Mouse (Mus musculus) layer of hippocampus, postnatal 36 days (tissue): Measurements from ENCODE around the gene Cir1. TPM values are rescaled to one million over a fixed set of nuclear protein-coding genes. Genes with fewer than 3 reads are reported as not detected.
A peak's percentile ranks its signal among the peaks of the same experiment; 100 is the strongest.

Experiments
- DNase-seq, 2 experiments: peaks; one replicate each; pipeline ENCODE4 v3.0.0; 2022
- total RNA-seq, 2 experiments: library from RNA; stranded (reverse); gene quantifications; 2 replicates each; pipeline ENCODE4 v1.2.3; 2021

The Cir1 gene
- 10 to 100 TPM; 26.0 to 27.3 TPM for total RNA-seq

- peak; percentile 92 to 93 for DNase-seq
Observed at GRCm38 (mm10) chr2:73312152-73313116, at the start of gene Cir1, which contains the start of gene Scrn3. Gene Cir1, minus strand, starts transcription at chr2:73312701. Gene Scrn3, plus strand, starts transcription at chr2:73312601.

GRCm38 (mm10) chr2:73360536-73360935, 48.0 kb upstream of the Cir1 start:
- no peak for DNase-seq

GRCm38 (mm10) chr2:73359941-73360340, 47.4 kb upstream of the Cir1 start:
- DNase-seq, result no peak

DNA sequence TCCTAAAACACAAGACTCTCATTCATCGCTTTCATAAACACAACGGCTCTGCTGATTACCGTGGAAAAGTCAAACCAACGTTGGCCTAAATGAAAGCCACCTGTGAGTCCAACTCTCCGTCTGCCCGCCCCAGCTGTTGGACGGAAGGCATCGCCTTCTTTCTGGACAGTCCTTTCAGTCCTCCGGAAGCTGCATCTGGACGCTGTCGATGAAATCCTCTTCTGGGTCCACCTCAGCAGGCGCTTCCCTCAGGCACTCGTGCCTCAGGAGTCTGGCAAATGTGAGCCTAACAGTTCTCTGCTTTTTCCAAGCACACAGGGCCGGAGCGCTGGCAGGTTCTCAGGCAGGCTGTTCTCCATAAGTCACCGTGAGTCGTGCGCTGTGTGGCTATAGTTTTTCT, 44.5 kb upstream of the Cir1 start:
- DNase-seq, result no peak

DNA sequence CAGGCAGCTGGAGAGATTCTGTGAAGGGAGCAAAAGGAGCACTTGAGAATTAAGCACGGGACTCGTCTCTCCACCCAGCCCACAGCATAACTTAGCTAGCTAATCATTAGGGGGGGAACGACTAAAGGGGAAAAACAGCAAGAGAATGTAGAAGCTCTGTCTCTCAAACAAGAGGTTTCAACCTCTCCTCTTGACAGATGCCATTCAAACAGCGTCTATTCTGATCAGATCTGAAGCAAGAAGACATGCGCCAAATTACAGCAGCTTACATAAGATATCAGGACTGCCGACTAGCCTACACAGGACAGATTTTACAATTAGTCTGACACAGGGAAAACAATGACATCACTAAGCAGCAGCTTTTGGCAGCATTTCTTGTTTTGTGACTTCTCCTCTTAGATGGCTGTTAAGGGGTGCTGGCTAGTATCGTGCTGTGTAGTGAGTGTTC, 39.5 kb upstream of the Cir1 start:
- DNase-seq, result peak in 1 of 2 experiments; percentile 46

GRCm38 (mm10) chr2:73351496-73351895, 39.0 kb upstream of the Cir1 start:
- peak in 1 of 2 experiments; percentile 27 for DNase-seq

- DNase-seq, result no peak
Observed at GRCm38 (mm10) chr2:73348221-73348620, 35.7 kb upstream of the Cir1 start.

DNA sequence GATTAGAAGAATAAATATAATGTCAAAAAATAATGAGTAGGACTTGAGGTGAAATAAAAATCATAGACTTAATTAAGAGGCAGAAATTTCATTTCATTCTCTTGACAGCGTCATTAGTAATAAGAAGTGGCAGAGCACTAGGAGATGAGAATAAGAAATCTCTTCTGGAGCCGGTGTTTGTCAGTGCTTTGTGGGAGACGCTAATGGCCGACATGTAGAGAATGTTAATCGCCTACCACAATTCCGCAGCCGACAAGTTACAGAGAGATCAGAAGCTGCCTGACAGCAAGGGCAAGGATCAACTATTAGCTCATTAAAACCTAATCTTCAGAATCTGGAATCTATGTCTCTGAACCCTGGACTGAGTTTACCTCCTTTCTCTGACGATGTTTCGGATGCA, 35.3 kb upstream of the Cir1 start:
- DNase-seq, result no peak

DNA sequence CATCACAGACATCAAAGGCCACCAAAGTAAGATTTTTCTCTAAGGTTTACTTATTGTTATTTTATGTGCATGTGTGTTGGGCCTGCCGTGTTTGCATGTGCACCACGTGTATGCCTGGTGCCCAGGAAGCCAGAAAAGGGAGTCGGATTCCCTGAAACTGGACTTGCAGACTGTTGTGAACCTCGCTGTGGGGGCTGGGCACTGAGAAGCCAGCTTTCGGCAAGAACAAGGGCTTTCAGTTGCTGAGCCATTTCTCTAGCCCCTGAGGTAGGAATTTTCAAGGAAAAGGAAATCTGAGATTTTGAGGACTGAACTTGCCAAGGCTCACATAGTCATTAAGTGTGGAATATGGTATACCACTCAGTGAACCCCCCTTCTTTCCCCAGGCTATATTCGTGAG, 34.6 kb upstream of the Cir1 start:
- no peak for DNase-seq

DNA sequence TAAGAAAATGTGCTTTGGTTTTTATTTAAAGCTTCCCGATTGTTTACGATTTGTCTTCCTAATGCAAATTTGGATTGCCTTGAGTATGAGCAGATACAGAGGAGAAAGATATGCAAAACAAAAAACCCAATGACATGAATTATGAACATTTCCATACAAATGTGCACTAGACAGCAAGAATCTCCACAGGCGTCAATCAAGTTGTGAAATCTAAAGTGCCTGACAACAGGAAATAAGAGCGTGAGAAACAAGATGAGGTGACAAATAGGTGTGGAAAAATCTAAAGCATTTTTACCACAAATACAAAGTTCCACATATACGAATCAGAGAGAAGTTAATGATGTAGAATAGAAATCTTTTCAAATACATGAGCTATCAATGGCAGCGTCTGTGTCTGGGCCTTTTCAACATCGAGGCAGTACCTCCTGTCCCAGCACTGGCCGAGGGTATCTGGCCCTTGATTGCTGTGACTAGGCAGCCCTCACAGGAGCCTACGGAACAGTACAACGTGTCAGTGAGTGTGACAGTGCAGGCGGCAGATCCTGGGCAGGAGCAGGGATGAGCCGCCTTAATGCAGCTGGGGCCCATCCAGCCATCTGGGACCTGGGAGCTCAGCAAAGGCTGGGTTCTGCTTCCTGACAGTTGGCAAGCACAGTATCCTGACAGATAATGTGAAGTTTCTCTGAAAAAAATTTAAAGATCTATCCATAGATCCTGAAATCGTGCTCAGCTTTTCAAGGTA, 34.0 kb upstream of the Cir1 start:
- DNase-seq, result peak; percentile 70 to 77

DNA sequence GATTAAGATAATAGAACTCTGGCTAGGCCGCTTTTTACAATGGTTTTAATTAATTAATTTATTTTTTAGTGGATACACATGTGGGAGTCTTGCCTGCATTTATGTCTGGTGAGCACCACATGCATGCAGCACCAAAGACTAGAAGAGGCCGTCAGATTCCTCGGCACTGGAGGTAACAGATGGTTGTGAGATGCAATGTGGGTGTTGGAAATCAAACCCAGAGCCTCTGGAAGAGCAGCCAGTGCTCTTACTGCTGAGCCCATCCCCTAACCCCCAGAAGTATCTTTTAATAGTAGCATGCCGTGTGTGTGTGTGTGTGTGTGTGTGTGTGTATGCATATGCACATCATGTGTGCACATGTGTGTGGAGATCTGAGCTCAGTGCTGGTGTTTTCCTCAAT, 32.7 kb upstream of the Cir1 start:
- DNase-seq, result peak; percentile 17 to 31

- DNase-seq, result no peak
Observed at GRCm38 (mm10) chr2:73343701-73344100, 31.2 kb upstream of the Cir1 start.

DNA sequence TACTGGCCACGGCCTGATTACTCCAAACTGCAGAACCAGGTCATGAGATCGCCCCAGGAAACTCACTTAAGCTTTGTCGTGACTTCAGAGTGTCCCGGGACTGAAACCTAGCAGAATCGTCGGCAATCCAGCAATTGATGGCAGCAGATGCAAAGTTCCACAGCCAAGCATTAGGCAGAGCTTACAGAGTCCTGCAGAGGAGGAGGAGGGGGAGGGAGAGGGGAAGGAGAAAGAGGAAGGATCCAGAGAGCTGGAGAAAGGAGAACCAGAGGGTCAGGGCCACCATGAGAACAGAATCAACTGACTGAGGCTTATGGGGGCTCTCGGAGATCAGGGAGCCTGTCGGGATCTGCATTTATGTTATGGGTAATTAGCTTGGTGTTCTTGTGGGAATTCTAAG, 25.9 kb upstream of the Cir1 start:
- DNase-seq, result no peak

DNA sequence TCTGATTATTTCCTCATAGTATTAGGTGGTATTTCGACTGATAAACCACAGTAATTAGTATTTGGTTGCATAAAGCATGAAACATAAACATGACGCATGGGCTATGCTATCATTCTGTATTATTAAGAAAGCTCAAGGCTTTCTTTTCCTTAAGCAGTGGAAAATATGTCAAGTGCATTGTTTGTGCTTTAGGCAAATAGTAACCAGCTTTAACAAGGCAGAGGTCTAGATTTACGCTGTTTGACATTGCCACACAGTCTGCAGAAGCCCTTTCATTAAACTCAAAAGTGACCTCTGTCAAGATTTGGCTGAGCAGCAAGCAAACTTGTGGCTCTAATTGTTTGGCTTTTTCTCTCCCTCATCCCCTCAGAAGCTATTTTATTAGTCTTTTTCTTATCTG, 23.4 kb upstream of the Cir1 start:
- no peak for DNase-seq

- DNase-seq, result no peak
Observed at GRCm38 (mm10) chr2:73325871-73326270, 13.4 kb upstream of the Cir1 start.

DNA sequence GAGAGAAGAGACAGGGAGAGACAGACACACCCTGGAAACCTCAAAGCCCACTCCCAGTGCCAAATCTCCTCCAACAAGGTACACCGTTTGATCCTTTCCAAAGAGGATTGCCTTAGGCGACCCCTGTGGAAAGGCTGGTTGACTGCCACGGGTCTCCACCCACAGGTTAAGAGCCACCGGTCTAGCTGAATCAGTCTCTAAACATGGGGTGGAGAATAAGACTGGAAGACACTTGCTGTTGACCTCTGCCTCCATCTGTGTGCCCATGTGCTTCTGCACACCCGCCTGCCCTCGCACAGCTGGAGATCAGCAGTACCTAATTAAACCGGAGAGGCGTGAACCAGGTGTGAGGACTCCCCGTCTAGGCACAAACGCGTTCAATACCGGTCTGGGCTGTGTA, 10.5 kb upstream of the Cir1 start:
- no peak for DNase-seq

- no peak for DNase-seq
Observed at GRCm38 (mm10) chr2:73319218-73319617, 6.7 kb upstream of the Cir1 start.

DNA sequence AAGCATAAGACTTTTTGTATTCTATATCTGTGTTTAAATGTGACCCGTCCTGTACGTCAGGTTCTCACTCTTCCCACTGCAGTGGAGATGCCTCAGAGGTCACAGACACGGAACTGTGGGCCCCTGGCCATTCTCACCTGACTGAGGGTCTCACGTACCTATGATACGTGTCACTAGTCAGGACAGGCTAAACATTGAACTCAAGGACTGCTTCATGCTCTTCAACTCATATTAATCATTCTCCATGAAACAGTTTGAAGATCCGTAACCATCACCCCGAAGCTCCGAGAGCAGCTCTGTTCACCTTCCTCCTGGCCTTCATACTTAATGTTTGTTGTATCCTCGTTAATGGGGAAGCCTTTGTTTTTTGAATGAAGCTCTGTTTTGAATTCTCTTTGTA, 4.9 kb upstream of the Cir1 start:
- no peak for DNase-seq

- DNase-seq, result no peak
Observed at GRCm38 (mm10) chr2:73314311-73314710, 1.8 kb upstream of the Cir1 start.

- DNase-seq, result peak; percentile 24 to 31
Observed at GRCm38 (mm10) chr2:73313117-73313501, 608 bp upstream of the Cir1 start.

DNA sequence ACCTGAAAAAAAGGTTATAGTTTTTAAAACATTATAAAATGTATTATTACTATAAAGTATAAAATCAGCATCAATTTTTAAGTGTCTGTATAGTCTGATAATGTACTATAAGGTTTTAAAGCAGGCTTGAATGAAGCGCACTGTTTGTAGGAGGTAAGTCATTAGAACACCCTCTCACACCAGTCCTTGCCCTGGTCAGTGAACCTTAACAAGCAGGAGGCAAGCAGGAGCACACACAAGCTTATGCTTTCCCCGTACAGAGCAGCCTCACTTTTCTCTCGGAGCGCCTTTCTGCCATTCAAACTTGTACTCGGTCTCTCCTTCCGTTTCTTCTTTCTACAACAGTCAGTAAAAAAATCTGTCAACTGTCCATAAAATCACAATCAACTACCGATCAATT, 6.5 kb downstream of the Cir1 start:
- no peak for DNase-seq

DNA sequence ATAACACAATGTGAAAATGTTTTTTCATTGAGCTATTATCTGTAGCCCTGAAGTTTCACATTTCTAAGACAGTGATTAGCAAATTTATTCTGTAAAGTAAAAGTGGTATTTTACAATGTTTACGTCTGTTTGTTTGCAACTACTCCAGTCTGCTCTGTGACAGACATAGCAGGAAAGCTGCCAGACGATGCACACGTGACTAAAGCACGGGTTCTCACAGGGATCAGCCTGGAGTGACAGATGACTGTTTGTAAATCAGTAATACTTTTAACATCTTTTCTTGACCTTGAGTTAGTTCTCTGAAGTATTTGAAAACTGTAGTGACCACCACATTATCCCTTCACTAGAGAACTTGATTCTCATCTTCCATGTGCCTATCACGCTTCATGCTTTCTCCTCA, 8.0 kb downstream of the Cir1 start:
- no peak for DNase-seq

DNA sequence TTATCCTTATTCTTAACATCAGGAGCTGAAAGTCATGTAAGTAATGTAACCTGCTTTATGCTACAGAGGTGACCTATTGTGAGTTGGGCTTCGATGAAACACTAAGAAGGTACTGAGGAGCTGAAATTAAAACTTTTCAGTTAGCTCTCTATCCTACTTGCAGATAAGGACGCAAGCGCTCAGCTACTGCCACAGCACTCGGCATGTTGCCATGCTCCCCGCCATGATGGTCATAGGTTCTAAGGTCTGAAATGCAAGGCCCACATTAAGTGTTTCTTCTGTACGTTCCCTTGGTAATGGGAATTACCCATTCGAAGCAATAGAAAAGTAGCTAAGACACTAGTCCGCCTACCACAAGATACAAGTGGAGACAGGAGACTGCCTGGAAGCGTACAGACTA, 9.8 kb downstream of the Cir1 start:
- DNase-seq, result no peak

DNA sequence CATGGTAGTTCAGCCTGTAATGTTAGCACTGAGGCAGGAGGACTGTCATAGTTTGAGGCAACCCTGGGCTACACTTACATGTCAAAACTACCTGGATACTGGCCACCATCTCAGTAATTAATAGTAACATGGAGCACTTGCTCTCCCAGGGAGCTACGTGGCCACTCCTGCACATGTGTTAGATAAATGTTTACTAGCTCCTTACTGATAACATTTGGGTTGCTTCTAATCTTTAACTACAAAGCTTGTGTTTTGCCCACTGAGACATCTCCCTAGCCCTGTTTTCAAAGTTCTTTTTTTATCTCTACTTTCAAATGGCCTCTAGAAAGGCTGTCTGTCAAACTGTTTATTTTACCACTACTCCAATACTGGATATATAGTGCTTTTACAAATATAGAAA, 10.5 kb downstream of the Cir1 start:
- no peak for DNase-seq
